Mouse (Mus musculus) midbrain, embryonic 14.5 days (tissue): ENCODE data around the gene Nrcam. TPM values are rescaled to one million over a fixed set of nuclear protein-coding genes. Genes with fewer than 3 reads are reported as not detected.
A peak's percentile ranks its signal among the peaks of the same experiment; 100 is the strongest.

Source experiments
- ATAC-seq: fragments of 200-750 bp; cut with Nextera tagmentation; 2 replicates; pipeline ENCODE4 v1.8.0; 2017; ENCODE audit warnings: moderate number of reproducible peaks, moderate library complexity; ENCODE audit not compliant: low FRiP score, low TSS enrichment
- DNase-seq: peaks from one replicate; pipeline ENCODE4 v3.0.0-alpha.2; 2015
- H3K27ac ChIP-seq: fragments of 300-500 bp; sonication (generic); replicated peaks from 2 replicates; pipeline ENCODE4 v1.5.1; 2014; ENCODE audit warnings: mild to moderate bottlenecking, low read depth, low read length, moderate library complexity
- H3K27me3 ChIP-seq: fragments of 300-500 bp; sonication (generic); 2 replicates; pipeline ENCODE4 v1.6.1; 2014; ENCODE audit warnings: low read length, control low read depth, mixed read lengths; ENCODE audit not compliant: control insufficient read depth, insufficient read depth
- H3K36me3 ChIP-seq: fragments of 300-500 bp; sonication (generic); 2 replicates; pipeline ENCODE4 v1.6.1; 2014; ENCODE audit warnings: low read length, control low read depth; ENCODE audit not compliant: control insufficient read depth, insufficient read depth
- H3K4me1 ChIP-seq: fragments of 300-500 bp; sonication (generic); 2 replicates; pipeline ENCODE4 v1.6.1; 2014; ENCODE audit warnings: mild to moderate bottlenecking, antibody characterized with exemption, low read length, control low read depth; ENCODE audit not compliant: control insufficient read depth, insufficient read depth
- H3K4me2 ChIP-seq: fragments of 300-500 bp; sonication (generic); 2 replicates; pipeline ENCODE4 v1.6.1; 2014; ENCODE audit warnings: mild to moderate bottlenecking, low read length, moderate library complexity
- H3K4me3 ChIP-seq: fragments of 300-500 bp; sonication (generic); replicated peaks from 2 replicates; pipeline ENCODE4 v1.5.1; 2014; ENCODE audit warnings: low read depth, low read length
- H3K9ac ChIP-seq: fragments of 300-500 bp; sonication (generic); replicated peaks from 2 replicates; pipeline ENCODE4 v1.6.1; 2014; ENCODE audit warnings: mild to moderate bottlenecking, low read length, moderate library complexity
- H3K9me3 ChIP-seq: fragments of 300-500 bp; sonication (generic); 2 replicates; pipeline ENCODE4 v1.6.1; 2016; ENCODE audit warnings: low read length, control low read depth, mixed read lengths; ENCODE audit not compliant: control insufficient read depth
- WGBS: fragments of 180-500 bp; shearing (Covaris S2); extraction: QIAGEN DNeasy Blood & Tissue Kit; methylation state at CpG from one replicate; pipeline ENCODE4 v1.1.7; 2014; 5-methylcytosine and 5-hydroxymethylcytosine counted together
- polyA plus RNA-seq: library from polyadenylated mRNA; unstranded; fragments of >200 nt; fragmentation: Nextera tagmentation; extraction: Ambion mirVana; gene quantifications from 2 replicates; pipeline ENCODE4 v1.2.1, GENCODE M21; 2014

Gene Nrcam
- polyA plus RNA-seq, 1 experiment from 2014 or later = 198 TPM

GRCm38 (mm10) chr12:44380805-44381204 is 52.1 kb downstream of the Nrcam start:
- Histone ChIP-seq H3K36me3 (no peaks in the 10 kb centered on the region), H3K9me3 (no peaks in the 10 kb centered on the region), H3K4me2 (no peak overlapping the region), H3K27me3 (no peaks in the 10 kb centered on the region), H3K4me3 (no peak overlapping the region), H3K9ac (no peak overlapping the region), H3K4me1 (0 out of 2 replicates have a peak, but pooled peaks cover 5% of the 10 kb centered on the region), H3K27ac (no peak overlapping the region)
- ATAC-seq (no peak), DNase-seq (no peak)
- 92% methylated on average over 4 of the region's 4 CpGs for WGBS

GRCm38 (mm10) chr12:44386398-44386797 is 57.7 kb downstream of the Nrcam start:
- Histone ChIP-seq H3K27ac (peak overlapping the region; percentile 37; the same call in 1 of the 2 replicates), H3K4me3 (no peak overlapping the region), H3K4me2 (no peak overlapping the region), H3K27me3 (no peaks in the 10 kb centered on the region), H3K9ac (0 out of 2 replicates have a peak overlapping the region, but pooled peaks have one; percentile 10), H3K4me1 (peaks cover 14% of the 10 kb centered on the region), H3K9me3 (no peaks in the 10 kb centered on the region), H3K36me3 (0 out of 2 replicates have a peak, but pooled peaks cover 3% of the 10 kb centered on the region)
- DNase-seq = no peak
- no peak for ATAC-seq
- WGBS = 20% methylated on average over 7 of the region's 7 CpGs

GRCm38 (mm10) chr12:44388220-44388619 is 59.5 kb downstream of the Nrcam start:
- no peak overlapping the region for H3K27ac ChIP-seq
- 61% methylated on average over 1 of the region's 1 CpGs for WGBS

GRCm38 (mm10) chr12:44390391-44391137 is 61.9 kb downstream of the Nrcam start:
- H3K27me3 ChIP-seq = no peaks in the 10 kb centered on the region
- H3K4me3 ChIP-seq = no peak overlapping the region
- no peak overlapping the region for H3K27ac ChIP-seq
- no peak for ATAC-seq
- WGBS = 74% methylated on average over 5 of the region's 5 CpGs
- no peak overlapping the region for H3K4me2 ChIP-seq
- no peaks in the 10 kb centered on the region for H3K9me3 ChIP-seq
- H3K4me1 ChIP-seq = peaks cover 14% of the 10 kb centered on the region
- H3K36me3 ChIP-seq = 0 out of 2 replicates have a peak, but pooled peaks cover 3% of the 10 kb centered on the region
- no peak overlapping the region for H3K9ac ChIP-seq
- DNase-seq = no peak

More at GRCm38 (mm10) chr12:44388220-44388619, 59.5 kb downstream of the Nrcam start:
- H3K36me3 ChIP-seq = 0 out of 2 replicates have a peak, but pooled peaks cover 3% of the 10 kb centered on the region
- H3K4me1 ChIP-seq = peaks cover 18% of the 10 kb centered on the region
- H3K9me3 ChIP-seq = no peaks in the 10 kb centered on the region
- no peak overlapping the region for H3K4me2 ChIP-seq
- H3K9ac ChIP-seq = no peak overlapping the region
- DNase-seq = no peak
- ATAC-seq = no peak
- H3K27me3 ChIP-seq = no peaks in the 10 kb centered on the region
- H3K4me3 ChIP-seq = no peak overlapping the region

- Histone ChIP-seq H3K27me3 (no peaks in the 10 kb centered on the region), H3K36me3 (peaks cover 4% of the 10 kb centered on the region; the same call in 1 of the 2 replicates), H3K9ac (no peak overlapping the region), H3K27ac (no peak overlapping the region), H3K4me3 (no peak overlapping the region), H3K4me2 (no peak overlapping the region), H3K9me3 (no peaks in the 10 kb centered on the region), H3K4me1 (0 out of 2 replicates have a peak, but pooled peaks cover 6% of the 10 kb centered on the region)
- ATAC-seq (no peak), DNase-seq (no peak)
- WGBS = 78% methylated on average over 3 of the region's 3 CpGs
Observed at GRCm38 (mm10) chr12:44394901-44395300, 66.2 kb downstream of the Nrcam start.

- H3K4me2 ChIP-seq = no peak overlapping the region
- 25% methylated on average over 5 of the region's 5 CpGs for WGBS
- peak overlapping the region; percentile 43; the same call in 1 of the 2 replicates for H3K27ac ChIP-seq
- DNase-seq (peak; percentile 44), ATAC-seq (no peak)
- H3K9ac ChIP-seq = no peak overlapping the region
- no peaks in the 10 kb centered on the region for H3K27me3 ChIP-seq
- H3K36me3 ChIP-seq = peaks cover 4% of the 10 kb centered on the region; the same call in 1 of the 2 replicates
- no peaks in the 10 kb centered on the region for H3K9me3 ChIP-seq
- H3K4me1 ChIP-seq = peaks cover 26% of the 10 kb centered on the region
- H3K4me3 ChIP-seq = no peak overlapping the region
Observed at GRCm38 (mm10) chr12:44397782-44398181, 69.1 kb downstream of the Nrcam start.

GRCm38 (mm10) chr12:44402134-44402533 is 73.4 kb downstream of the Nrcam start:
- H3K9me3 ChIP-seq = no peaks in the 10 kb centered on the region
- ATAC-seq = peak; percentile 9; the same call in 1 of the 2 replicates
- no peak for DNase-seq
- no peak overlapping the region for H3K4me3 ChIP-seq
- peak overlapping the region; percentile 87 for H3K27ac ChIP-seq
- H3K27me3 ChIP-seq = no peaks in the 10 kb centered on the region
- 19% methylated on average over 1 of the region's 1 CpGs for WGBS
- H3K9ac ChIP-seq = no peak overlapping the region
- H3K4me1 ChIP-seq = peaks cover 55% of the 10 kb centered on the region
- no peak overlapping the region for H3K4me2 ChIP-seq
- H3K36me3 ChIP-seq = no peaks in the 10 kb centered on the region

GRCm38 (mm10) chr12:44403270-44403669 is 74.6 kb downstream of the Nrcam start:
- H3K4me3 ChIP-seq = no peak overlapping the region
- 63% methylated on average over 1 of the region's 1 CpGs for WGBS
- peak overlapping the region; percentile 87 for H3K27ac ChIP-seq
- H3K4me1 ChIP-seq = peaks cover 53% of the 10 kb centered on the region
- no peak overlapping the region for H3K9ac ChIP-seq
- H3K4me2 ChIP-seq = no peak overlapping the region
- ATAC-seq (peak; percentile 68), DNase-seq (no peak)
- H3K36me3 ChIP-seq = no peaks in the 10 kb centered on the region
- no peaks in the 10 kb centered on the region for H3K27me3 ChIP-seq
- H3K9me3 ChIP-seq = no peaks in the 10 kb centered on the region
